Mouse (Mus musculus) CD4-positive, CD25-positive, alpha-beta regulatory T cell, adult 4 months (primary cell): ENCODE data around the gene 1700029I15Rik. TPM values are rescaled to one million over a fixed set of nuclear protein-coding genes. Genes with fewer than 3 reads are reported as not detected.

Source experiments
- ATAC-seq: one replicate; pipeline ENCODE4 v1.8.0; 2017
- polyA plus RNA-seq, 2 experiments: library from polyadenylated mRNA; unstranded; fragments of 100-300 nt; shearing (Covaris generic); gene quantifications; one replicate each; pipeline ENCODE4 v1.2.1; 2017

1700029I15Rik gene
- polyA plus RNA-seq = 1 to 10 TPM; 4.5 to 8.1 TPM

DNA sequence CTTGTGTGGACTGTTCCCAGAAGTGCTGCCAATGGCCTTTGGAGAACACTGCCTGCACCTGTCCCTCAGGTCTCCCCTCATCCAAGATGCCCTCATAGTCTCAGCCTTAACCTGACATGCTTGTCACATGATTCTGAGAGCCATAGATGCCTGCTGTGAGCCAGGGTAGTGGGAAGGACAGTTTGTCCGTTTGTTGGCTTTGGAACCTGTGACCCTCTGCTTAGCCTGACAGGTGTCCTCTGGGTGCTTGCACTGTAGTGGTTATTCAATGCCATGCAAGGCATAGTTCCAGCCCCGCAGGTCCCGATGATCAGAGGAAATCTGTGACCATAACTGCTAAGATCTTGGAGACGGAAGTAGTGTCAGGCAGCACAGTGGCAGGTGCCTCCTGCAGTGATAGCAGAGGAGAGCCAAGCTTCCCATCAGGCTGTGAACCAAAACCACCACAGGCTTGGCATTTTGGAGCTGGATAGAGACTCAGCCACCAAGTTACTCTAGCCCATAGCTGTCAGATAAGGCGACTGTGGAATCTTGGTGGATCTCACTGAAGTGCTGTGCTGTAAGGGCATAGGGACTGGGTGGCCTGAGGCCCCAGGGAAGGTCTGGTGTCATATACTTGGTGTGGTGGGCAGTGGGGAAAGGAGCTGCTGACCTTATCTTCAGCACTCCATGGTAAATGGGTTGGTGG, at the start of gene 1700029I15Rik:
Gene 1700029I15Rik, plus strand, starts transcription at position 638 of the 688 bp plus-strand sequence.
- no peak for ATAC-seq

DNA sequence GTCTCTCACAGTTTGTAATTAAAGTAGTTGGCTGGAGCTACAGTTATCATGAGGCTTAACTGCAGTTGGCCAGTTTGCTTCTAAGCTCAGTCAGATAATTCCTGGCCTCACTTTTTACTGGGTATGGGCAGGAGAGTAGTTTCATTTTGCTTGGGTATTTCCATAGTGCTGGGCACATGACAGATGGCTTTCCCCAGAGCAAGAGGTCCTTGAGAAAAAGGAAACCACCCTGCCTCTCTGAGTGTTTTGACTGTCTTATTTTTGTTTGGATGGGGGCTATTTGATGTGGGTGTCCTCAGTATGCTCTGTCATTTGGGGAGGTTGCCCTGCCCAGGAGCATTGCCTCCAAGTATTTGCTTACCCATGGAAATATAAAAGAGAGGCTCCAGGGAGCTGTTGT, 39.9 kb upstream of the 1700029I15Rik start:
- ATAC-seq = no peak

- ATAC-seq = no peak
Observed at GRCm38 (mm10) chr2:92347191-92347590, 35.1 kb upstream of the 1700029I15Rik start.

- no peak for ATAC-seq
Observed at GRCm38 (mm10) chr2:92349589-92350425, 32.5 kb upstream of the 1700029I15Rik start.

DNA sequence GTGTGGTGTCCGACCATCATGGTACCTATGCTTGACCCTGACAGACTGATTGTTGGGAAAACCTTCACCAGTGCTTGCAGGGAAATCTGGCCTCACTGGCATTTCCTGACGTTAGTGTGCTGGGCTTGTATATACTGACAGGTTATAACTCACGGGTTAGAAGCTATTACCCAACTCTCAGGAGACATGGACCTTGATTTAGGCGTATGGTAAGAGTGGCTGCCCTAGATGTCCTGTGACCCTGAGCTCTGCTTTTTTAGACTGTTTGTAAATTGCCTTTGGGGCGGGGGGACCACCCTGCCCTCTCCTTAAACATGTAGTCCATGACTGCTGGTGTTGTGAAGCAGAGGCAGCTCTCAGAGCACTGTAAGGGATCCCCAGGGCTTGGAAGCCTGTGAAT, 31.7 kb upstream of the 1700029I15Rik start:
- no peak for ATAC-seq

DNA sequence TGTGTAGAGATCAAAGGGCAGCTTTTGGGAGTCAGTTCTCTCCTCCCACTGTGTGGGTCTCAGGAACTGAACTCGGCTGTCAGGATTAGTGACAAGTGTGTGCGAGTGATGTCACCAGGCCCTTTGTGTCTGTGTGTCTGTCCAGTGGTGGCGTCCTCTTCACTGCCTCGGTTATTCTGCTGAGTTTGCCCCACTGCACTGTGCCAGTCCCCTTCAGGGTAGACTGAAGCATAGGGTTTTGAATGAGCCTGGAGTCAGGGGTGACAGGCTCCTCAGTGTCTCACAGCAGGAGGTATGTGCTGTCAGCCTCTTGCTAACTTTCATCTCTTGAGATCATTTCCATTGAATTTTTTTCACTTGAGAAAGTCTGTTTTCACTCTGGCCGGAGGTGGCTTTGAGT, 28.9 kb upstream of the 1700029I15Rik start:
- no peak for ATAC-seq

DNA sequence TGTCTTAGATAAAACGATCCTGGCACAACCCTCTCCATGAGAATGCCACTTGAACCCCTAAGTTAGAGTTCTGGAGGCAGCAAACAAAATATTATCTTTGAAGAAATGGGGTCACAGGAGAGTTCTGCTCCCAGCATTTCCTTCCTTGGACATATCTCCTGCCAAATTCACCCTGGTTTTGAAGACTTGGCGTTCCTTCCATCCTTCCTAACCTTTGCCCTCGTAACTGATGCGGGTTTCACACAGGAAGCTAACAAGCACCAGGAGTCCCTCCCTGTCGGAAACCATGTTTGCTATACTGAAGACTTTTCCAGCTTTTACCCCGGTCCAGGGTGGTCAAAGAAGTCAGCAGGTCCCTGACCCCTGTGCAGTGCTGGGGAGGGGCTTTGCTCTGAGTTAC, 28.1 kb upstream of the 1700029I15Rik start:
- ATAC-seq = no peak

- ATAC-seq = no peak
Observed at GRCm38 (mm10) chr2:92359301-92359700, 23.0 kb upstream of the 1700029I15Rik start.

GRCm38 (mm10) chr2:92360186-92360823, 22.0 kb upstream of the 1700029I15Rik start:
- ATAC-seq = no peak

GRCm38 (mm10) chr2:92360893-92361292, 21.4 kb upstream of the 1700029I15Rik start:
- ATAC-seq = no peak

- no peak for ATAC-seq
Observed at GRCm38 (mm10) chr2:92361795-92362194, 20.5 kb upstream of the 1700029I15Rik start.

- ATAC-seq = no peak
Observed at GRCm38 (mm10) chr2:92362571-92363228, 19.6 kb upstream of the 1700029I15Rik start.

DNA sequence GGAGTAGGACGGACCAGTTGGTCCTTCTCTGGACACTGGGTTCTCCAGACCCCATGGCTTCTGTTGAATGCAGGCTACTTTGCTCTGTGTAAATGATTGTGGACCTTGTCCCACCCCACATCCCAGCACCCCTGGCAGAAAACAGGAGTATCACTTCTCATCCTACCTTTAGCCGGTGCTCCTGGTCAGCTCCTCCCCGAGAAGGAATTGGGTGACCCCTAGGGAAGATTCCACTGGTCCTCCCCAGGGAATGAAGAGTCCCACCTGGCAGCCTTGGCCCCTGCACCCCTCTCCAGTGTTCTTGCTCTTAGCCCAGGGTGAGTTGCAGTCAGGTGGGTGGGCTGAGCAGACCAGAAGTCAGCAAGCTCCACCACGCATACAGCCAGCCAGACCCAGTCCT, 18.3 kb upstream of the 1700029I15Rik start:
- no peak for ATAC-seq

DNA sequence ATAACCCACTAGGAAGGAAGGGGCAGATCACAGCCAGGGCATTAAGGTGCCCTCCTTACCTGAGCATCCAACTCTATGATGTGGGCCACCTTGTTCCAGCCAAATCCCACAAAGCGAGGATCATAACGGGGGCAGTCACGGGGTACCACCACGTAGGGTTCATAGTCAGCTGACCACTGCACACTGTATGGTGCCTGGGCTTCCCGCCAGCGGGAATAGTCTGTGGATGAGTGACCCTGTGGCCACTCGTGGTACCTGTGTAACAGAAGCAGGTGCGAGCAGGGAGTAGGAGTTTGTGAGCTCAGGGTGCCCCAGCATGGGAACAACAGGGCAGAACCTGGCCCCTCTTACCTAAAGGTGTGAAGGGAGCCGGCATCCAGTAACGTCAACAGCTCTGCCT, 16.8 kb upstream of the 1700029I15Rik start:
- no peak for ATAC-seq

- no peak for ATAC-seq
Observed at GRCm38 (mm10) chr2:92367383-92368029, 14.8 kb upstream of the 1700029I15Rik start.

- ATAC-seq = no peak
Observed at GRCm38 (mm10) chr2:92370375-92370774, 12.0 kb upstream of the 1700029I15Rik start.

GRCm38 (mm10) chr2:92370821-92371805, 11.2 kb upstream of the 1700029I15Rik start:
- ATAC-seq = no peak

DNA sequence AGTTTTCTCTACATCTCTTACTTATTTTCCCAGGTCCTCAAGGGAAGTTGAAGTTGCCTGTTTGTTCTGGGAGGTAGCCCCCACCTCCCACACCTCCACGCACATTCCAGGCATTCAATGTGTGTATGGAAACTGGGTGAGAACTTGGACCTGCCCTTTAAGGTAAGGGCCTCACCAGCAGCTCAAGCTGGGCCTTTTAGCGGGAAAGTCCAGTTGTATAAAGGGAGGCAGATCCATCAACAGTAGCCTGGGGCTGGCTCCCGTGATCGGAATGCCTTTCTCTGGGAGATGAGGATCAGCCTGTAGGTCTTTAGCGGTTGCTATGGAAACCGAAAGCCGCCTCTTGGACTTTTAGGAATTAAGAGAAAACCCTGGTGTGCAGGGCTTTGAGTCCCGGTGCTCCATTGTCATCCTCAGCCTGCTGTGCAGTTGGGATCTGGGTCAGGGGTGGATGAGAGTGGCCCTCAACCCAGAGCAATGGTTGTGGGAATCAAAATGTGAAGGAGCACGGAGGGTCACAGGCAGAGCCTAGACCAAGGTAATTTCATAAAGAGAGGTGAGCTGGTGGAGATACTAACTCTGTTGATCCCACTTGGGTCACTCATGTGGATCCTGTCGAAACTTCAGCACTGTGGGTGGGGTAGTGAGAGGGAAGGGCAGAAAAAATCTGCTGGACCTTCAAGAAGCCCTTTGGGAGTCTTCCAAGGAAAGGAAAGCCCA, 10.2 kb upstream of the 1700029I15Rik start:
- ATAC-seq = no peak

GRCm38 (mm10) chr2:92372767-92373436, 9.4 kb upstream of the 1700029I15Rik start:
- ATAC-seq = no peak

GRCm38 (mm10) chr2:92373437-92373813, 8.9 kb upstream of the 1700029I15Rik start:
- ATAC-seq = no peak
